In genomic region chr3:107233351-107233813, GRCm38 (mm10) we compare ENCODE assay signal across 7 mouse cellular contexts. TPM values are rescaled to one million over a fixed set of nuclear protein-coding genes. Genes with fewer than 3 reads are reported as not detected.
DNase-seq lines count a peak whose midpoint lies in the region; ATAC-seq and TF ChIP-seq lines count a peak whose summit lies in the region.

No protein-coding gene starts in this region.

- no peak overlapping the region for H3K9ac ChIP-seq in intestine, postnatal 0 days (ENCODE audit: low read depth, low read length)
- no peak overlapping the region for H3K9ac ChIP-seq in midbrain, postnatal 0 days (replicated peaks; ENCODE audit: low read length, poor library complexity, severe bottlenecking)

- H3K4me2 ChIP-seq in intestine, postnatal 0 days (replicated peaks; ENCODE audit: low read depth): 0 out of 2 replicates have a peak overlapping the region, but pooled peaks have one; percentile 1
- no peak overlapping the region for H3K4me2 ChIP-seq in midbrain, postnatal 0 days (ENCODE audit: low read depth, low read length, poor library complexity, severe bottlenecking)

- H3K9me3 ChIP-seq in intestine, postnatal 0 days (ENCODE audit: control insufficient read depth): no peaks in the 10 kb centered on the region
- no peaks in the 10 kb centered on the region for H3K9me3 ChIP-seq in limb, embryonic 10.5 days (replicated peaks)
- H3K9me3 ChIP-seq in midbrain, postnatal 0 days (ENCODE audit: low read length): no peaks in the 10 kb centered on the region

- peak; percentile 48 for DNase-seq in adrenal gland, adult 8-10 months
- peak; percentile 84 for DNase-seq in embryo, embryonic 11 days
- peak; percentile 64 to 75 for DNase-seq in gastrocnemius, postnatal 4 days (ENCODE audit: low spot score in 2 of 2)
- peak; percentile 85 for DNase-seq in limb, embryonic 10.5 days (ENCODE audit: low spot score)
- peak; percentile 85 for DNase-seq in midbrain, postnatal 0 days (ENCODE audit: low spot score)
- DNase-seq in spleen, postnatal 36 days (ENCODE audit: low spot score in 2 of 2): peak; percentile 50 to 69

- no peaks in the 10 kb centered on the region for H3K27me3 ChIP-seq in intestine, postnatal 0 days (replicated peaks; ENCODE audit: control insufficient read depth, insufficient read depth, low read length)
- H3K27me3 ChIP-seq in limb, embryonic 10.5 days (ENCODE audit: low read depth, poor library complexity, severe bottlenecking): no peaks in the 10 kb centered on the region
- no peaks in the 10 kb centered on the region for H3K27me3 ChIP-seq in midbrain, postnatal 0 days (ENCODE audit: insufficient read depth, low read length)

- no peak overlapping the region for H3K4me3 ChIP-seq in intestine, postnatal 0 days (ENCODE audit: low read depth, low read length)
- H3K4me3 ChIP-seq in limb, embryonic 10.5 days: no peak overlapping the region
- H3K4me3 ChIP-seq in midbrain, postnatal 0 days (ENCODE audit: low read depth, low read length): no peak overlapping the region

- no peaks in the 10 kb centered on the region for H3K4me1 ChIP-seq in intestine, postnatal 0 days (replicated peaks; ENCODE audit: control insufficient read depth, insufficient read depth, low read length)
- H3K4me1 ChIP-seq in limb, embryonic 10.5 days: peaks cover 5% of the 10 kb centered on the region; the same call in 1 of the 2 replicates
- no peaks in the 10 kb centered on the region for H3K4me1 ChIP-seq in midbrain, postnatal 0 days (ENCODE audit: insufficient read depth, low read length)

- 8% methylated on average over 11 of the region's 11 CpGs for WGBS in intestine, postnatal 0 days
- 12% methylated on average over 11 of the region's 11 CpGs for WGBS in limb, embryonic 10.5 days
- WGBS in midbrain, postnatal 0 days: 7% methylated on average over 11 of the region's 11 CpGs

- H3K27ac ChIP-seq in intestine, postnatal 0 days (ENCODE audit: low read depth, low read length): no peak overlapping the region
- H3K27ac ChIP-seq in limb, embryonic 10.5 days: no peak overlapping the region
- H3K27ac ChIP-seq in midbrain, postnatal 0 days (ENCODE audit: low read depth, low read length): no peak overlapping the region

- no peaks in the 10 kb centered on the region for H3K36me3 ChIP-seq in intestine, postnatal 0 days (ENCODE audit: control insufficient read depth, insufficient read depth)
- H3K36me3 ChIP-seq in limb, embryonic 10.5 days: no peaks in the 10 kb centered on the region
- no peaks in the 10 kb centered on the region for H3K36me3 ChIP-seq in midbrain, postnatal 0 days (ENCODE audit: insufficient read depth, low read length)

- ATAC-seq in intestine, postnatal 0 days: no peak
- peak; percentile 71; the same call in 1 of the 2 replicates for ATAC-seq in midbrain, postnatal 0 days (ENCODE audit: low FRiP score)

- peak; percentile 97 for TF ChIP-seq CTCF in intestine, postnatal 0 days (IDR thresholded peaks at IDR 0.05; ENCODE audit: low read depth)
- TF ChIP-seq CTCF in midbrain, postnatal 0 days (IDR thresholded peaks at IDR 0.05): peak; percentile 98

RNA-seq across cellular contexts. Expression of gene A630076J17Rik, which starts 3.0 kb away (rescaled TPM):
- not detected for total RNA-seq in adrenal gland, adult 8-10 months (2022)
- not detected for total RNA-seq in gastrocnemius, postnatal 4 days (2021)
- 0.83 and 1.1 TPM in 2 replicates for polyA plus RNA-seq in intestine, postnatal 0 days (2015; fragmentation: Nextera tagmentation; extraction: Ambion mirVana)
- polyA plus RNA-seq in limb, embryonic 10.5 days (2016; fragmentation: Nextera tagmentation; extraction: Ambion mirVana): not detected in 2 replicates
- total RNA-seq in midbrain, postnatal 0 days (2014; rRNA removed): not detected in 2 replicates
- polyA plus RNA-seq in midbrain, postnatal 0 days (2015; fragmentation: Nextera tagmentation; extraction: Ambion mirVana): 0.20 TPM in 1 of 2 replicates, not detected in the other

RNA-seq across cellular contexts. Expression of gene Prok1, which starts 6.1 kb away (rescaled TPM):
- total RNA-seq in adrenal gland, adult 8-10 months (2022): 1 to 10 TPM in 1 of 4 experiments, under 1 TPM in 2, not detected in 1; 0.35 to 1.0 (median 0.52) TPM
- total RNA-seq in gastrocnemius, postnatal 4 days (2021): under 1 TPM in 1 of 2 experiments, not detected in 1; 0.23 TPM
- polyA plus RNA-seq in intestine, postnatal 0 days (2015; fragmentation: Nextera tagmentation; extraction: Ambion mirVana): 0.09 TPM in 1 of 2 replicates, not detected in the other
- polyA plus RNA-seq in limb, embryonic 10.5 days (2016; fragmentation: Nextera tagmentation; extraction: Ambion mirVana): not detected in 2 replicates
- 0.14 and 0.33 TPM in 2 replicates for total RNA-seq in midbrain, postnatal 0 days (2014; rRNA removed)
- polyA plus RNA-seq in midbrain, postnatal 0 days (2015; fragmentation: Nextera tagmentation; extraction: Ambion mirVana): 0.09 and 0.16 TPM in 2 replicates

RNA-seq across cellular contexts. Expression of gene Cym, which starts 11.8 kb away (rescaled TPM):
- under 1 TPM in 3 of 4 experiments, not detected in 1; 0.20 to 0.31 (median 0.28) TPM for total RNA-seq in adrenal gland, adult 8-10 months (2022)
- total RNA-seq in gastrocnemius, postnatal 4 days (2021): not detected
- 121 and 284 TPM in 2 replicates for polyA plus RNA-seq in intestine, postnatal 0 days (2015; fragmentation: Nextera tagmentation; extraction: Ambion mirVana)
- not detected in 2 replicates for polyA plus RNA-seq in limb, embryonic 10.5 days (2016; fragmentation: Nextera tagmentation; extraction: Ambion mirVana)
- 0.19 TPM in 1 of 2 replicates, not detected in the other for total RNA-seq in midbrain, postnatal 0 days (2014; rRNA removed)
- polyA plus RNA-seq in midbrain, postnatal 0 days (2015; fragmentation: Nextera tagmentation; extraction: Ambion mirVana): 0.16 TPM in 1 of 2 replicates, not detected in the other

RNA-seq across cellular contexts. Expression of gene Lamtor5, which starts 45.3 kb away (rescaled TPM):
- total RNA-seq in adrenal gland, adult 8-10 months (2022): 10 to 100 TPM; 78.3 to 97.4 (median 85.7) TPM
- total RNA-seq in gastrocnemius, postnatal 4 days (2021): 10 to 100 TPM; 56.2 to 57.1 TPM
- 206 and 210 TPM in 2 replicates for polyA plus RNA-seq in intestine, postnatal 0 days (2015; fragmentation: Nextera tagmentation; extraction: Ambion mirVana)
- 174 and 179 TPM in 2 replicates for polyA plus RNA-seq in limb, embryonic 10.5 days (2016; fragmentation: Nextera tagmentation; extraction: Ambion mirVana)
- total RNA-seq in midbrain, postnatal 0 days (2014; rRNA removed): 66.7 and 69.9 TPM in 2 replicates
- polyA plus RNA-seq in midbrain, postnatal 0 days (2015; fragmentation: Nextera tagmentation; extraction: Ambion mirVana): 153 and 173 TPM in 2 replicates

RNA-seq across cellular contexts. Expression of gene Kcna10, which starts 50.5 kb away (rescaled TPM):
- total RNA-seq in adrenal gland, adult 8-10 months (2022): not detected
- total RNA-seq in gastrocnemius, postnatal 4 days (2021): 1 to 10 TPM; 1.0 to 1.8 TPM
- polyA plus RNA-seq in intestine, postnatal 0 days (2015; fragmentation: Nextera tagmentation; extraction: Ambion mirVana): not detected in 2 replicates
- not detected in 2 replicates for polyA plus RNA-seq in limb, embryonic 10.5 days (2016; fragmentation: Nextera tagmentation; extraction: Ambion mirVana)
- not detected in 2 replicates for total RNA-seq in midbrain, postnatal 0 days (2014; rRNA removed)
- not detected in 2 replicates for polyA plus RNA-seq in midbrain, postnatal 0 days (2015; fragmentation: Nextera tagmentation; extraction: Ambion mirVana)
